30 mouse cellular contexts compared by ENCODE assay signal in genomic region chr3:88637134-88637533, GRCm38 (mm10). TPM values are rescaled to one million over a fixed set of nuclear protein-coding genes. Genes with fewer than 3 reads are reported as not detected.
A peak's percentile ranks its signal among the peaks of the same experiment; 100 is the strongest.
DNase-seq lines count a peak whose midpoint lies in the region; ATAC-seq and TF ChIP-seq lines count a peak whose summit lies in the region.
"Had no signal": no experiment of that assay in that cellular context is flagged by ENCODE, and none has a peak within 500 bp of the region (broad histone marks: within the 10 kb centered on the region; RNA-seq: fewer than 3 reads in every experiment).

No protein-coding gene starts in this region.

- H3K27me3 ChIP-seq in heart, embryonic 11.5 days (ENCODE audit: control insufficient read depth, insufficient read depth, low read length) = no peaks in the 10 kb centered on the region
- H3K27me3 ChIP-seq in kidney, postnatal 0 days (ENCODE audit: insufficient read depth, low read length) = no peaks in the 10 kb centered on the region
- no peaks in the 10 kb centered on the region for H3K27me3 ChIP-seq in myocyte (ENCODE audit: control insufficient read depth, insufficient read depth, insufficient read length)
- H3K27me3 ChIP-seq: hindbrain, embryonic 15.5 days; midbrain, embryonic 12.5 days had no signal

- peaks cover 38% of the 10 kb centered on the region for H3K79me2 ChIP-seq in myocyte (ENCODE audit: control insufficient read depth, insufficient read depth)

- intact Hi-C loops in heart, postnatal 25 days (cut with DNase I) = no loop called here

- ATAC-seq in heart, embryonic 11.5 days (replicated peaks; ENCODE audit: insufficient number of reproducible peaks, low FRiP score, low TSS enrichment) = no peak
- ATAC-seq in kidney, postnatal 0 days (replicated peaks; ENCODE audit: low FRiP score, low read depth) = no peak
- ATAC-seq: forebrain, postnatal 0 days had no signal

- TF ChIP-seq POLR2A in myocyte (IDR thresholded peaks at IDR 0.05; ENCODE audit: insufficient read length, low read depth) = peak; percentile 30

- H3K4me3 ChIP-seq in heart, embryonic 11.5 days (ENCODE audit: low read depth, low read length) = no peak overlapping the region
- no peak overlapping the region for H3K4me3 ChIP-seq in kidney, postnatal 0 days (replicated peaks; ENCODE audit: low read depth, low read length)
- H3K4me3 ChIP-seq in myocyte = no peak overlapping the region
- H3K4me3 ChIP-seq: forebrain, embryonic 10.5 days; hindbrain, embryonic 15.5 days; midbrain, embryonic 12.5 days had no signal

- H3K27ac ChIP-seq in heart, embryonic 11.5 days (ENCODE audit: low read depth, low read length) = peak overlapping the region; percentile 67
- 0 out of 2 replicates have a peak overlapping the region, but pooled peaks have one; percentile 31 for H3K27ac ChIP-seq in kidney, postnatal 0 days
- H3K27ac ChIP-seq: forebrain, embryonic 10.5 days; hindbrain, embryonic 15.5 days; midbrain, embryonic 12.5 days had no signal

- no peak overlapping the region for H3K9ac ChIP-seq in heart, embryonic 11.5 days (ENCODE audit: low read depth, low read length)
- no peak overlapping the region for H3K9ac ChIP-seq in kidney, postnatal 0 days (ENCODE audit: low read depth, low read length)
- H3K9ac ChIP-seq: forebrain, postnatal 0 days; hindbrain, embryonic 15.5 days; midbrain, embryonic 12.5 days had no signal

- no peak for DNase-seq in heart, postnatal 25 days (ENCODE audit: low spot score)
- no peak for DNase-seq in kidney, postnatal 0 days (ENCODE audit: low spot score)
- no peak for DNase-seq in kidney, postnatal 36 days
- peak; percentile 32 for DNase-seq in R1 (ENCODE audit: low read depth, low spot score)
- DNase-seq in adrenal gland, postnatal 36 days = no peak
- DNase-seq: adrenal gland, adult 2 months; cerebellum, adult 11-12 months; cerebellum, postnatal 10 days; forebrain, postnatal 0 days; gastrocnemius, postnatal 36 days; kidney, adult 8-10 months; lung, postnatal 10 days had no signal

- H3K36me3 ChIP-seq in heart, embryonic 11.5 days (ENCODE audit: control insufficient read depth, insufficient read depth, low read length) = peaks cover 68% of the 10 kb centered on the region
- H3K36me3 ChIP-seq in kidney, postnatal 0 days (ENCODE audit: insufficient read depth, low read length) = peaks cover 69% of the 10 kb centered on the region
- H3K36me3 ChIP-seq in myocyte (ENCODE audit: control insufficient read depth, insufficient read depth) = peaks cover 98% of the 10 kb centered on the region

- no peak overlapping the region for H3K4me2 ChIP-seq in heart, embryonic 11.5 days
- no peak overlapping the region for H3K4me2 ChIP-seq in kidney, postnatal 0 days (ENCODE audit: low read length)
- no peak overlapping the region for H3K4me2 ChIP-seq in myocyte (ENCODE audit: low read depth)
- H3K4me2 ChIP-seq: hindbrain, embryonic 15.5 days; midbrain, embryonic 12.5 days had no signal

- 90% methylated on average over 5 of the region's 5 CpGs for WGBS in heart, embryonic 11.5 days (ENCODE audit: insufficient replicate concordance)
- WGBS in kidney, postnatal 0 days = 98% methylated on average over 5 of the region's 5 CpGs

- no peak overlapping the region for H3ac ChIP-seq in myocyte (ENCODE audit: control insufficient read depth, insufficient read length)

- 0 out of 2 replicates have a peak, but pooled peaks have one; percentile 3 for TF ChIP-seq CTCF in kidney, postnatal 0 days (IDR thresholded peaks at IDR 0.05; ENCODE audit: low read depth)

- peaks cover 15% of the 10 kb centered on the region for H3K4me1 ChIP-seq in heart, embryonic 11.5 days (ENCODE audit: control insufficient read depth, insufficient read depth, low read length)
- H3K4me1 ChIP-seq in kidney, postnatal 0 days (replicated peaks; ENCODE audit: insufficient read depth, low read length) = no peaks in the 10 kb centered on the region
- H3K4me1 ChIP-seq: forebrain, embryonic 10.5 days; hindbrain, embryonic 15.5 days; midbrain, embryonic 12.5 days had no signal

- no peaks in the 10 kb centered on the region for H3K9me3 ChIP-seq in heart, embryonic 11.5 days (replicated peaks; ENCODE audit: control insufficient read depth, low read length)
- no peaks in the 10 kb centered on the region for H3K9me3 ChIP-seq in kidney, postnatal 0 days (replicated peaks; ENCODE audit: low read length)
- H3K9me3 ChIP-seq: forebrain, embryonic 10.5 days; hindbrain, embryonic 15.5 days had no signal

TF ChIP-seq in myocyte, 11 proteins besides CTCF, POLR2A, EP300 and RAD21:
- TF ChIP-seq MYOG (IDR thresholded peaks at IDR 0.05; ENCODE audit: control insufficient read depth in 1 of 3, insufficient read depth in 1 of 3, insufficient read length in 2 of 3, low read depth in 2 of 3) (no peak), POLR2AphosphoS2 (IDR thresholded peaks at IDR 0.05; ENCODE audit: insufficient read length, low read depth) (peak; percentile 51)

RNA-seq across cellular contexts. Expression of gene Rxfp4, which starts 15.8 kb away (rescaled TPM):
- not detected in 2 replicates for polyA plus RNA-seq in heart, embryonic 11.5 days (2014; fragmentation: Nextera tagmentation; extraction: Ambion mirVana)
- total RNA-seq in heart, postnatal 25 days (2021) = not detected
- not detected in 2 replicates for polyA plus RNA-seq in kidney, postnatal 0 days (2015; fragmentation: Nextera tagmentation; extraction: Ambion mirVana)
- not detected for polyA plus RNA-seq in myocyte (2012; fragmentation: generic; extraction: Trizol)
- total RNA-seq in adrenal gland, postnatal 36 days (2021) = not detected
- total RNA-seq: adrenal gland, adult 2 months; ES-E14; forebrain, postnatal 0 days; gastrocnemius, postnatal 36 days; hematopoietic stem cell, adult 5-6 weeks; layer of hippocampus, postnatal 14 days; left cerebral cortex, postnatal 10 days; liver, adult 2 months; megakaryocyte, adult 5-6 weeks; neutrophil, adult 5-6 weeks had no signal
- polyA plus RNA-seq: adrenal gland, adult 2 months; cortical plate, adult 2 months; embryonic facial prominence, embryonic 11.5 days; forebrain, embryonic 10.5 days; forebrain, postnatal 0 days; hindbrain, embryonic 15.5 days; intestine, embryonic 14.5 days; limb, embryonic 11.5 days; liver, adult 2 months; liver, embryonic 16.5 days; midbrain, embryonic 12.5 days; thymus, postnatal 0 days had no signal

RNA-seq across cellular contexts. Expression of gene Arhgef2, which starts 31.4 kb away (rescaled TPM):
- 91.4 and 102 TPM in 2 replicates for polyA plus RNA-seq in heart, embryonic 11.5 days (2014; fragmentation: Nextera tagmentation; extraction: Ambion mirVana)
- total RNA-seq in heart, postnatal 25 days (2021) = 10 to 100 TPM; 42.6 to 51.8 TPM
- 53.7 and 65.4 TPM in 2 replicates for polyA plus RNA-seq in kidney, postnatal 0 days (2015; fragmentation: Nextera tagmentation; extraction: Ambion mirVana)
- 361 TPM for polyA plus RNA-seq in myocyte (2012; fragmentation: generic; extraction: Trizol)
- 10 to 100 TPM; 24.6 to 25.3 TPM for total RNA-seq in adrenal gland, postnatal 36 days (2021)

RNA-seq across cellular contexts. Expression of gene Khdc4, which starts 48.5 kb away (rescaled TPM):
- polyA plus RNA-seq in heart, embryonic 11.5 days (2014; fragmentation: Nextera tagmentation; extraction: Ambion mirVana) = 68.2 and 69.8 TPM in 2 replicates
- total RNA-seq in heart, postnatal 25 days (2021) = 10 to 100 TPM; 27.1 to 28.8 TPM
- 71.4 and 72.1 TPM in 2 replicates for polyA plus RNA-seq in kidney, postnatal 0 days (2015; fragmentation: Nextera tagmentation; extraction: Ambion mirVana)
- 17.2 TPM for polyA plus RNA-seq in myocyte (2012; fragmentation: generic; extraction: Trizol)
- total RNA-seq in adrenal gland, postnatal 36 days (2021) = 10 to 100 TPM; 46.5 to 64.3 TPM
